Mouse (Mus musculus) mesoderm, embryonic 11.5 days (tissue): Measurements from ENCODE around the gene Fdxacb1.

ENCODE experiments used
- DNase-seq: peaks from one replicate; pipeline ENCODE4 v3.0.0-alpha.2; 2012; ENCODE audit warnings: low read depth, low spot score

The Fdxacb1 gene

GRCm38 (mm10) chr9:50768107-50769002 lies at the start of gene Fdxacb1:
TSS of gene Fdxacb1 (plus strand) at chr9:50768236.
- DNase-seq: peak; percentile 97

GRCm38 (mm10) chr9:50718878-50719277 lies 49.2 kb upstream of the Fdxacb1 start:
- DNase-seq: no peak

- no peak for DNase-seq
These were observed 47.0 kb upstream of the Fdxacb1 start for GRCm38 (mm10) chr9:50721061-50721460.

- DNase-seq: no peak
These were observed 45.6 kb upstream of the Fdxacb1 start for GRCm38 (mm10) chr9:50722451-50722911.

DNA sequence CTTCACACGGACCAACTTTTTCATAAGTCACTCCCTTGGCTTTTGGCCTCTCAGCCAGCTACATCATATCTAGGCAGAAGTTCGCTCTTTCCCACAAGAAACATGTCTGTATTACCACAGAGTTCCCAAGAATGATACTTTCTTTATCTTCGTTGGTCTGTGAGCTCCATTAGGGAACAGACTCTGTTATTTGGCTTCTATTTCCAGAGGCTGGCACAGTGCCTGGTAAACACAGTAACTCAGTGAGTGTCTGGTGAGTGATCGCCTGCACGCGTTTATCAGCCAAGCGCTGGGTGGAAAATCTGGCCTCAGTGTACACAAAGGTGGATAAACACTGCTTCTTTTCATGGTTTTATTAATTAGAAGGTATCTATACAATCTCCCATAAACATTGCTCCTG lies 44.6 kb upstream of the Fdxacb1 start:
- no peak for DNase-seq

- DNase-seq: no peak
These were observed 43.9 kb upstream of the Fdxacb1 start for GRCm38 (mm10) chr9:50724147-50724546.

- no peak for DNase-seq
These were observed 43.2 kb upstream of the Fdxacb1 start for GRCm38 (mm10) chr9:50724661-50725330.

- DNase-seq: peak; percentile 61
These were observed 42.0 kb upstream of the Fdxacb1 start for GRCm38 (mm10) chr9:50725921-50726590.

DNA sequence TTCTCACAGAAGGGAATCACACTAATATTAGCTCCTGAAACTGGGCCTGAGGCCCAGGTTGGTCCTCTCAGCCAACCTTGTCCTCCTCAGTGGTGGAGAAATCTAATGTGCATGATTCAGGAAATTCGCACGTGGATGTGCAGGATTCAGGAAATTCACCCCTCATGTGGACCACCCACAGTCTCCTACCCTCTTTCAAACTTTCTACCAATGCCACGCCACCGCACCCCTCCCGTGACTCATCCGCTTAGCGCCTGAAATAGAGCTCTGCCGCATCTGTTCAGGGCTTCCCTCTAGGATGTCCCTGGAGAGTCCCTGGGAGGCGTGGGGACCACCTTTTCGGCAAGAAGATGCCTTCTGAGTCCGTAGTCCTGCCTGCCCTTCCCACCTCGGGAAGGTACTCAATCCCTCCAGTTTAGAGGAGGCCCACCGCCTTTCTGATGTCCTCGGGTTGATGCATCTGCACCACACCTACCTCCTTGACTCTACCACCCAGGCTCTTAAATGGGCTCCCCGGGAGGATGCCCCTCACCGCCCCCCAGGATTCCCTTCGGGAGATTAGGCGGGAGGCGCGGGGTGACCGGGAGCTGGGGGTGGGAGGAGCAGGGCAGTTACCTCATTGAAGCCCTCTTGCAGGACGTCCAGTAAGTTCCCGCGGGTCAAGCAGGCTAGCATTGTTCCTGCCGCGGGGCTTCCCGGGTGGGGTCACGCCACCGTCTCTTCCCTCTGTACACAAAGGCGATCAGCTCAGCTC lies 40.7 kb upstream of the Fdxacb1 start:
- DNase-seq: peak; percentile 59

DNA sequence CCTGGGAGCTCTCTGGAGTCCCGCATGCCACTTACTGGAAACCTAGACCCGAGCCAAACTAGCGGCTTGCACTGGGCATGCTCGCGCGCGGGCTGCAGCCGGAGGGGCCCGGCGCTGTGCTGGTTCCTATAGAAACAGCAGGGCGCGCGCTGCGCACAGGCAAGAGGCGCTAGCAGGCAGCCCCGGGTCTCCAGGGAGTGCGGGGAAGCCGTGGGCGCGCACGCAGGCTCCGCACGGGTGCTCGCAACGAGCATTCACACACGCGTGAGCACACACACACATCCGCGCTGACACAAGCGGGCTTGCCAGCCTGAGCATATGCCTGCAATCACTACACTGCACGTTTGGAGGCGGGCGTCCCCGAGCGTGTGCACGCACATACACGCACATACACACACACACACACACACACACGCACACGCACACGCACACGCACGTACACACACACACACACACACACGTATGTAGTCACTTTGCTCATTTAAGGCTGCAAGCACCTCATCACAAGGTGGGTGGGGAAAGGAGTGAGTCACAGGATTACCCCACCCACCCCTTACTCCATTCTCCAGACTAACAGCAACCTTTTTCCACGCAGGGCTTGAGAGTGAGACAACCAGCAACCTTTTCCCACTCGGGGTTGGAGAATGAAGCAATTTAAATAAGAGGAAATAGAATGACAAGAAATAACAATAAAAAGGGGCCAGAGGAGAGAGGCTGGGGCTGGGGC lies 39.9 kb upstream of the Fdxacb1 start:
- peak; percentile 87 for DNase-seq

- DNase-seq: no peak
These were observed 38.4 kb upstream of the Fdxacb1 start for GRCm38 (mm10) chr9:50729600-50729999.

DNA sequence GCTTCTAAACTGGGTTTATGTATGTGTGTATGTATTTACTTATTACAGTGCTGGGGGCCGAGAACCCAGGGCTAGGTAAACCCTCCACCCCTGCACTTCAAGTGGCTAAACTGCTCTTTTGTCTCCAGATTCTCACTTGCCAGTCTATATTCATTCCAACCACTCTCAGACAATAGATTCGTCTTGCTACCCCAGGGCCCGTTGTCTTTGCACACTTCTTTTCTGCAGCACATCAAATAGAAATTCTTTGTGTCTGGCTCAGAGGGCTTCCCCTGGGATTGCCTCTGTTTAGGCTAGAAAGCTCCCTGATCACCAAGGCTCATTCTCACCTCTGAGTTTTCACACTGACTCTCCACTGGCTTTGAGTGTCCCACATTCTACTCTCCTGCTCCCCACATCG lies 35.5 kb upstream of the Fdxacb1 start:
- no peak for DNase-seq

DNA sequence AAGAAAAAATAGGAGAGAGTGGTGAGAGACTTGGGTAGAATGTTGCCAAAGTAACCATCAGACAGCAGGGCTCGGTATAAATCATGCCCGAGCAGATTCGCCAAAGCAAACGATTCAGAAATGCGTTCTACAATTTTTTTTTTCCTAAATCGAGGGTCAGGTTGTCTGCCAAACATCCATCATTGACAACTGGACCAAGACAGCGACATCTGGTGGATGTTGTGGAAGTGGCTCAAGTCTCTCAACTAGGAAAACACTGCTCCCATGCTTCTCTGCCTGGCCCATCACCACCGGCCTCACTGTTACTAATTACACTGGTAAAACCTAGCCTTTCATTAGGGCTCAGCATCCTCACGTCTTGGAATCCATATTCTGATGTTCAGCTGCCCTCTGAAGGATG lies 33.0 kb upstream of the Fdxacb1 start:
- peak; percentile 69 for DNase-seq

DNA sequence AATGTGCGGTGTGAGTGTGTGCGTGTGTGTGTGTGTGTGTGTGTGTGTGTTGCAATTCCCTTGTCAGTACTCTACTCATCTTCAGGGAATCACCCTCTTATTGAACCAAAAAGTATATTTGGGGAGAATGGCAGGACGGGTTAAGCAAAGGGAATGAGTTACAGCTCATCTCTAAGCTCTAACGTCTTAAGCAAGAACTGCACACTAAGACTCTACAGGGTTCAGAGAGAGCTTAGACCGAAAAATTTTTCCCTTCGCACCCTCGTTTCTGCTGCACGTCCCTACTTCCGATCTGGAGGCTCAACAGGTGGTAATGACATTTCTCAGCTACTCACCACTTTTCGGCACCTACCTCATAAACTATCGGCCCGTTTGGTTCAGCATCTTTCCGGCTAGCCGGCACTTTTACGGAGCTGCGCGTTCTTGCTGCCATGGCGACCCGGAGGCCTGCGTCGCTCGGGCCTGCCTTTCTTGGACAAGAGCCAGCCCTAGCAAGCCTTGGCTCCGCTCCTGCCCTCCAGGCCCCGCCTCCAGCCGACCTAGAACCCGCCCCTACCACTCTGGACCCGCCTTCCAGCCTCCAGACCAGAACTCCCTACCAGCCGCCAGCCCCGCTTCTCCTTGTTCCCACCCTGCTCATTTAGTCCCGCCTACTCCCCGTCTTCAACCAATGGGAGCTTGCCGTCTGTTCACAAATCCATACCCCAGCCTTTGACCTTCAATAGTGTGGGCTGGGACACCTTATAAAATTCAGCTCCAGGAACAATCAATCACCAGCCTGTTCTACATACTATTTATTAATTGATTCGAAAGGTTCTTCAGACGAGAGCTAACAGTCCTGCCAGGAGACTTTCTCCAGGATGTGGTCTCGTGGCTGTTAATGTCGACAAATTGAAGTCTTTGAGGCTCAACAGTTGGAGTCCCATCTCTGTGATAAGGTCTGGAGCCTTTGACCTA lies 28.8 kb upstream of the Fdxacb1 start, which contains the start of gene Dixdc1:
Gene Dixdc1 (minus strand): TSS at position 604 of the 957 bp plus-strand sequence.
- DNase-seq: peak; percentile 93

DNA sequence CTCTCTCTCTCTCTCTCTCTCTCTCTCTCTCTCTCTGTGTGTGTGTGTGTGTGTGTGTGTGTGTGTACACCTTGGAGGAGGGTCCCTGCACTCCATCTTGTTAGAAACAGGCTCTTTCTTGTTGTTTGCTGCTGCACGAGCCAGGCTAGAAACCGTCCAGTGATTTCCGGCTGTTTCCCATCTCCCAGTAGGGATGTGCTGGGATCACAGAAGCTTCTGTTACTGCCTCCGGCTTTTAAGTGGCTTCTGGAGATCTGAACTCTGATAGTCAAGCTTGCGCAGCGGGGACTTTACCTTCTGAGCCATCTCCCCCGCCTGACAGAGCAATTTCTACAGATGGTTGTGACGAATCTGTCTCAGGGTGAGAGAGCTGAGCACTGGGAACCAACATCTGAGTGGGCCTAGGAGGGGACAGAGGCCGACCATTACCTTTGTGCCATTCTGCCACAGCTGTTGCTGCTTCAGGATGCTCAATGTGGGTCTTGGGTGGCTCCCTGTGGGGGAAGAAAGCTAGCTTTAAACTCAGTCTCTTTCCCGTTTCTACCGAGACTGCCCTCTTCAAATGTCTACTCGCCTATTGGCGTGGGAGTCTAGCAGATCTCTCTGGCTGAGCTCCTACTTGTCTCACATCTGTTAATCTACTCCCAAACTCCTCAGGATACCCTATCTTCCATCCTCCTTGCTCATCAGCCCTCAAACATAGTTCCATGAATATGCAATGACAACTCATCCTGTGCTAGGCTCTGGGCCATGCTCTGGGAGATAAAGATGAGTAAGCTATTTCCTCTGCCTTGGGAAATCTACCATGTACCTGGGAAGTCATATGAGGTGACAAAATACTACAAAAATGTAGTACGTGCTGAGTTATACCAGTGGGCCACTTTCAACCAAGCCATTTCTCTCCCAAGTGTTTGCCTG lies 26.9 kb upstream of the Fdxacb1 start:
- DNase-seq: no peak

GRCm38 (mm10) chr9:50742261-50742660 lies 25.8 kb upstream of the Fdxacb1 start:
- DNase-seq: no peak

DNA sequence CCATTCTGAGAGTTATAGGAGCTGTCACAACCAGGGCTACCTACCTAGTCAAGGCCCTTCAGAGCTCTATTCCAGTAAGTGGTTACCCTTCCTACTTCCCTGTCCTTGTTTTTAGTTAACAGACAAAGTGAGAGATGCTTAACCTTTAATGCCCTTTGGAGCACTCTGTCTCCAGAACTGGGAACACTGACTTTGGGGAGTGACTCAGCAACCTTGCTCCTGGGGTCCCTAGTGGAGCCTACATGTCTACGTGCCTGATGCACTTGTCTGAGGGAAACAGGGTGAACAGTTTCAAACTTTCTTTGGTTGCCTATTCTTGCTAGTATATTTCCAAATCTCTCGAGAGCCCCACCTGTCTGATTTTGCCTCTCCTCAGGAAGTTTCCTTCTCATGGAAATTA lies 25.3 kb upstream of the Fdxacb1 start:
- DNase-seq: no peak

DNA sequence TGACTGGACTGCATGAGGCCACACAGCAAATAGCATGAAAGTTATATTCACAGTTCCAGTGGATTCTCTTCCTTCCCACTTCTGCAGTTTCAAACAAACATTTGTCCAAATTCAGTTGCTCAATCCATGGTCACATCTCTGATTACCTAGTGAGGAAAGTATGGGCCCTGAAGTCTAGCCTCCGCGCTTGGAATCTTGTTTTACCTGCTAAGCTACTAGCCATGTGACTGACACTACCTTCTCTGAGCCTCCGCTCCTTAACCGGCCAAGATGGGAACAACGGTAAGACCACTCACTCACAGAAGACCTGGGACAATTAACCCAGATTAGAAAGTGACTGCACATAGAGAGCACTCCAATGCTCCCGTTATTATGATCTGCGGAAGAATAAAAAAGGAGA lies 22.2 kb upstream of the Fdxacb1 start:
- no peak for DNase-seq
